Mouse (Mus musculus): ENCODE measurements at regions not wholly inside any gene's neighbourhood (a gene's known extent, or its start where the extent isn't known, plus 50 kb on each side); places are given as distances from the start of the nearest gene placed in this dataset.

GRCm38 (mm10) chr5:83610777-83611176 lies 255.8 kb upstream of the Tecrl start:
- H3K79me2 ChIP-seq (ENCODE audit: control insufficient read depth, insufficient read depth, low read length) = no peaks in the 10 kb centered on the region
- no peak for TF ChIP-seq CTCF (IDR thresholded peaks at IDR 0.05; ENCODE audit: low read depth, low read length)
- TF ChIP-seq POLR2A (IDR thresholded peaks at IDR 0.05; ENCODE audit: extremely low read depth, insufficient read depth, low read length) = no peak

GRCm38 (mm10) chr5:83593289-83593610 lies 238.3 kb upstream of the Tecrl start:
- H3K4me3 ChIP-seq (ENCODE audit: insufficient read depth, low read depth, low read length) = no peak overlapping the region
- no peak overlapping the region for H3K27ac ChIP-seq (replicated peaks; ENCODE audit: insufficient read depth, low read depth, low read length)
- H3K36me3 ChIP-seq (ENCODE audit: control insufficient read depth, insufficient read depth, low read length) = no peaks in the 10 kb centered on the region
- no peak for TF ChIP-seq POLR2A (IDR thresholded peaks at IDR 0.05; ENCODE audit: extremely low read depth, insufficient read depth, low read length)
- TF ChIP-seq CTCF (IDR thresholded peaks at IDR 0.05; ENCODE audit: low read depth, low read length) = no peak
- 62% methylated on average over 1 of the region's 1 CpGs for WGBS
- H3K27me3 ChIP-seq (ENCODE audit: control insufficient read depth, insufficient read depth, low read length) = no peaks in the 10 kb centered on the region
- no peaks in the 10 kb centered on the region for H3K79me2 ChIP-seq (ENCODE audit: control insufficient read depth, insufficient read depth, low read length)
- no peak for DNase-seq (ENCODE audit: extremely low read depth, low read depth, low spot score)
- no peaks in the 10 kb centered on the region for H3K4me1 ChIP-seq (ENCODE audit: control insufficient read depth, insufficient read depth, low read length)
- no peak overlapping the region for H3K9ac ChIP-seq (ENCODE audit: low read depth, low read length)

More at GRCm38 (mm10) chr5:83610777-83611176, 255.8 kb upstream of the Tecrl start:
- no peak for DNase-seq (ENCODE audit: extremely low read depth, low read depth, low spot score)
- Histone ChIP-seq H3K9ac (ENCODE audit: low read depth, low read length) (no peak overlapping the region), H3K27ac (replicated peaks; ENCODE audit: insufficient read depth, low read depth, low read length) (no peak overlapping the region), H3K4me1 (ENCODE audit: control insufficient read depth, insufficient read depth, low read length) (no peaks in the 10 kb centered on the region), H3K36me3 (ENCODE audit: control insufficient read depth, insufficient read depth, low read length) (no peaks in the 10 kb centered on the region), H3K27me3 (ENCODE audit: control insufficient read depth, insufficient read depth, low read length) (no peaks in the 10 kb centered on the region), H3K4me3 (ENCODE audit: insufficient read depth, low read depth, low read length) (no peak overlapping the region)
- WGBS = 36% methylated on average over 2 of the region's 2 CpGs

- Histone ChIP-seq H3K4me3 (ENCODE audit: insufficient read depth, low read depth, low read length) (no peak overlapping the region), H3K27me3 (ENCODE audit: control insufficient read depth, insufficient read depth, low read length) (no peaks in the 10 kb centered on the region), H3K36me3 (ENCODE audit: control insufficient read depth, insufficient read depth, low read length) (no peaks in the 10 kb centered on the region), H3K9ac (ENCODE audit: low read depth, low read length) (no peak overlapping the region), H3K4me1 (ENCODE audit: control insufficient read depth, insufficient read depth, low read length) (no peaks in the 10 kb centered on the region), H3K27ac (replicated peaks; ENCODE audit: insufficient read depth, low read depth, low read length) (no peak overlapping the region), H3K79me2 (ENCODE audit: control insufficient read depth, insufficient read depth, low read length) (no peaks in the 10 kb centered on the region)
- TF ChIP-seq CTCF (IDR thresholded peaks at IDR 0.05; ENCODE audit: low read depth, low read length) = no peak
- TF ChIP-seq POLR2A (IDR thresholded peaks at IDR 0.05; ENCODE audit: extremely low read depth, insufficient read depth, low read length) = no peak
- no peak for DNase-seq (ENCODE audit: extremely low read depth, low read depth, low spot score)
- 73% methylated on average over 3 of the region's 3 CpGs for WGBS
Observed at GRCm38 (mm10) chr5:83592587-83593288, 237.7 kb upstream of the Tecrl start.
